Mouse (Mus musculus): ENCODE results near the gene Ank3. TPM values are rescaled to one million over a fixed set of nuclear protein-coding genes. Genes with fewer than 3 reads are reported as not detected.
A peak's percentile ranks its signal among the peaks of the same experiment; 100 is the strongest.

Ank3 gene
- total RNA-seq, 2 experiments from 2014 or later = 0.77 TPM; not detected in 1

DNA sequence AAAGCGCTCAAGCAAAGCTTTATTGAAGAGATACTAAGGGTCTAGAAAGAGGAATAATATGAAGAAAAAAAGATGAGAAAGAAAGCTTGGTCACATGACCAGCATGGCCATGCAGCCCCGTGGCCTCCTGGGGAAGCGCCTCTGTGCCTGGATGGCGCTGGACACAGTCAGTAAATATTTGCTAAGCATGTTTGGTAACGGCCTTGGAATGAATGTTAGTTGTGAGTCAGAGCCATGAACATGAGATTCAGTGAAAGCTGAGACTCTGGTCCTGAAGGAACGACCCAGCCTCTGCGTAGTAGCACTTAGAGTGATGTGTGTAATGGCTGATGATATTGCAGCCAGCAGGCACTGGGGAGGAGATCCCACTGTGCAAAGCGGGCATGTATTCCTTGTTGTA, 531.9 kb downstream of the Ank3 start:
- no peak for ATAC-seq (replicated peaks; ENCODE audit: low FRiP score, poor library complexity, severe bottlenecking)

DNA sequence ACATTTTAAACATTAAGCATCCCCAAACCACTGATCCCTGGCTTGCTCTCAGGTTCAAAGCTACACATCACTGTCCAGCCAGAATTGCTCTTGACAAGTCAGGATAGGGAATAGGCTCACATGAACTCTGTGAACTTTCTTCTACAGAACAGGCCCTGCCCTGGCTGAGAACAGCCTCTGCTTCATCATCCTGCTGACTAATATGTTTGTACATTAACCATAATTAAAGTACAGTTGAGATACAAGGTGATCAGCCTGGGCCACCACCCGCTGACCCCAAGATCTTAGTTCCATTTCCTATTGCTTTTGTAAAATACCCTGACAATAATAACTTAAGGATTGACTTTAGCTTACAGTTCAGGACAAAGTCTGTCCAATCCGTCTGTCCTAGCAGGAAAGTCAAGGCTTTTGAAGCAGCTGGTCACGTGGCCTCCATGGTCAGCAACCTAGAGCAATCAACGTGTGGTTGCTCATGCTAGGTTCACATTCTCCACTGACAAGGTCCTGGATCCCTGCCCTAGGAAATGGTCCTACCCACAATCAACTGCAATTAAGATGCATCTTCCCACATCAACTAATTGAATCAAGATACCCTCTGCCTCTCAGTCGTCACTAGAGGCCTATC, 538.0 kb downstream of the Ank3 start:
- ATAC-seq (replicated peaks; ENCODE audit: low FRiP score, poor library complexity, severe bottlenecking) = no peak

DNA sequence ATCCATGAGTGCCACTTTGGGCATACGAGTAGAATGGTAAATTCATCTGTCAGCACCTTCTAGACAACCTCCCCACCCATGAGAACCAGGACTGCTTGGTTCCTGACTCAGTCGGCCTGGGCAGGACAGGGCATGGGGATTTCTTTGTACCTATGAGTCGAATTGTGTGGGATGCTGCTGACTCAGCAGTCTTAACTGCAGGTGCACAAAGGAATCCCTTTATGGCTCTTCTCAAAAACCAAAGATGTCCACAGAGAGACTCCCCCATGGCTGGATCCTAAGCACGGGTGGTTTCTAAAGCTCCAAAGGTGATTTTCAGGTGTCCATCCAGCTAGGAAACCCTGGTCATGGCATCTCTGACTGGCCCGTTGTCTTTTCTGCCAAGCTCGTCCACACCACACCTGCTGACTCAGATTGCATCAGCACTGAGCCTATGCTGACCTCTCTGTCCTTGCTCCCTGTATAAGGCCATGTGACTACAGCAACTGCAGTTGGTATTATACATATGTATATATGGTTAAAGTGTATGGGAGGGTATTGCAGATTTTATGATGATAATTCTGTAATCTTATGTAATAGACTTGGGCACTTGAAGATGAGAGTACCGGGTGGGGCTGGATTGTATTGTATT, 538.8 kb downstream of the Ank3 start:
- ATAC-seq (replicated peaks; ENCODE audit: low FRiP score, poor library complexity, severe bottlenecking) = no peak

DNA sequence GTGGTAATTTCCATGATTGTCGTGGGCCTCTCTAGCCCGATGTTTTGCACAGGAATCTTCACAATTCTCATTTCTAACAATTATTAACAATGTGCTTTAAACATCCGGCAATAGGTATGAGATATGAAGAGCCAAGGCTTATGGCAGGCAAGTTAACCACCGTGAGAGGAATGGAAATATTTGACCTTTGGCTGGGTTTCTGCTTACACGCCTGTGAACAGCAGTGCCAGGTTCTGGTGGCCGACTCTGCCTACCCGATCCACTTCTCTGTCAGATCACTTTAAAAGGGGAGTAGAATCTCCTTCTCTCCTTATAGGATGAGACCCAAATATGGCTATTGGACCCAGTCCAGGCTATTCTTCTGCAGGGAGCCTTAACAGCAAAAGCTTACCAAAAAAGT, 540.6 kb downstream of the Ank3 start:
- ATAC-seq (replicated peaks; ENCODE audit: low FRiP score, poor library complexity, severe bottlenecking) = no peak

GRCm38 (mm10) chr10:69939966-69940365, 541.4 kb downstream of the Ank3 start:
- no peak for ATAC-seq (replicated peaks; ENCODE audit: low FRiP score, poor library complexity, severe bottlenecking)

DNA sequence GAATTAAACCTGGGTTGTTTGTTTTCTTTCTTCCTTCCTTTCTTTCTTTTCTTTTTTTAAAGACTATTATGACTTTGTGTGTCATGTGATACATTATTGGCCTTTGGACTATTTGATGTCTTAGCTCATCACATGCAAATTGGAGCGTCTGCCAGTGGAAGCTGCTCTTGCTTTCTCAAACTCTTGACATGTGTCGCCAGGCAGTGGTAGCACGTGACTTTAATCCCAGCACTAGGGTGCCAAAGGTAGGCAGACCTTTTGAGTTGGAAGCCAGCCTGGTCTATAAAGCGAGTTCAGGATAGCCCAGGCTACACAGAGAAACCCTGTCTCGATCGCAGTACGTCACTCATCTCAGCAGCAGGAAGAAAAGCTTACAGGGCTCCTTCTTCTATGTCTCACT, 542.4 kb downstream of the Ank3 start:
- no peak for ATAC-seq (replicated peaks; ENCODE audit: low FRiP score, poor library complexity, severe bottlenecking)

DNA sequence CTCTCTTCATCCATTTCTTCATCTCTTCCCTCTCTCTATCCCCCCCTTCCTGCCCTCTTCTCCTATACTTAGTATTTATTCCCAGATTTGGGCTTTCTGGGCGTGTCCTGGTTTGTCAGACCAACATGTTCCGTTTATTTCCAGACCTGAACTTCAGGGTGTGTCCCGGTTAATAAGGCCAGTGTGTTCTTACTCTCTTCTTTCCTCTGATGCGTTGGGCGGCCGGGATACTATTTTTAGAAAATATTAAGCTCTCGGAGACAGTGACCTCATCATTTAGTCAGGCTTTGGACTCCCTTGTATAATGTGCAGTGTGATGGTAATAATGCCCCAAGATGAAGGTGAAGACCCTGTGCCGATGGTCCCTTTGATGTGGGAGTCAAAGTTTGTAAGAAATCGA, 546.3 kb downstream of the Ank3 start:
- ATAC-seq (replicated peaks; ENCODE audit: low FRiP score, poor library complexity, severe bottlenecking) = no peak

GRCm38 (mm10) chr10:69945870-69946269, 547.3 kb downstream of the Ank3 start:
- no peak for ATAC-seq (replicated peaks; ENCODE audit: low FRiP score, poor library complexity, severe bottlenecking)

- no peak for ATAC-seq (replicated peaks; ENCODE audit: low FRiP score, poor library complexity, severe bottlenecking)
Observed at GRCm38 (mm10) chr10:69946271-69946670, 547.7 kb downstream of the Ank3 start.

DNA sequence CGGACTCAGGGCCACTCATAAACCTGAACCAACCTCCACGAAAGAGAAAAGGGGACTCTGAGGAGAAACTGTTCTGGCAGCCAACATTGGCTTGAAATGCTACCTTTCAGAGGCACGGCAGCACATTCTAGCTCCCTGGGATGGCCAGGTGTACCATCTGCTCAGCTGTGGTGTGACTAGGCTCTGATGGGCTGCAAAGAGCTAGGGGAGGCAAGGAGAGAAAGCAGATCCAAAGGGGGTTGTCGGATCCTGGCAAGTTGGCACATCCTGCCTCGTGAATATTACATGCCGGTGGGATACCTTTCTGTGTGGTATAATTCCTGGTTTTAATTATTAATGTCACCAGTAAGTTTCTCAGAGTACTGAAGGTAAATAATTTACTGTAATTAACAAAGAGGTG, 548.5 kb downstream of the Ank3 start:
- no peak for ATAC-seq (replicated peaks; ENCODE audit: low FRiP score, poor library complexity, severe bottlenecking)

DNA sequence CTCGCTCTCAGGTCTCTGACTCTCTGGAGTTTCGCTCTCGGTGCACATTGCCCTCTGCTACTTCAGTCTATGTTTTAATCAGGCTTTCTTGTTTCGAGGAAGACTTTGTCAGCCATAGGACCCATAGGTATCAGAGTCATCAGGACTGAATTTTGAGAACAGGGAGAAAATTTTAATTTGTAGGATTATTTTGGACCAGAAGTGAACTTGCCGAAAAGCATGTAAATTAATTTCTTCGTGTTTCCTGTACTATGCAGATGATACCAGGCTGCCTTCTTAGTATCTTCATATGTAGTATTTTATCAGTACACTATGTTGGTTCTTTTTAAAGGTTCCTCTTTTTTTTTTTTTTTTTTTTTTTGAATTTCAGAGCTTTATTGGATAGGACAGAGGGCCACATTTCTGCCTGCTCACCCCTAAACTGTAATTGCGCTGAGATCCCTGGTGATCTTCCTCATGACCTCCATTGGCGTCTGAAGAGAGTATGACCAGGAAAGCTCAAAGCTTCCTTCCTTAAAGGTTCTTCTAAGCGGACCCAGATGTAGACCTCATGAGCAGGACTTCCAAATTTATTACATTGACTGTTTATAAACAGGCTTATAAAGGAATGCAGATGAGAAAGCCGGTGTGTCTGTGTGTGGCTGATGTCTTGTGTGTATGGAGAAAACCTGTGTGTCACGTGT, 551.8 kb downstream of the Ank3 start:
- no peak for ATAC-seq (replicated peaks; ENCODE audit: low FRiP score, poor library complexity, severe bottlenecking)

DNA sequence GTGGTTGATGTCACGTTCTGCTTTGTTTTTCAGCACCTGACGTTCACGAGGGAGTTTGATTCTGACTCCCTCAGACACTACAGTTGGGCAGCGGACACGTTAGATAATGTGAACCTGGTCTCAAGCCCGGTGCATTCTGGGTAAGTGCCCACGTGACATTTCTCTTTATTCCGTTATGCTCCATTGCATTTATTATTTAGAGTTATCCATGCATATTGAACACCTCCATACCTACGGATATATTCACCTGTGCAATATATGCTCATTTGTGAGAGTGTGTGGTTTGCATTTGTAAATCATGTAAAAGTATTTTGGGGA, 552.3 kb downstream of the Ank3 start:
- no peak for ATAC-seq (replicated peaks; ENCODE audit: low FRiP score, poor library complexity, severe bottlenecking)

DNA sequence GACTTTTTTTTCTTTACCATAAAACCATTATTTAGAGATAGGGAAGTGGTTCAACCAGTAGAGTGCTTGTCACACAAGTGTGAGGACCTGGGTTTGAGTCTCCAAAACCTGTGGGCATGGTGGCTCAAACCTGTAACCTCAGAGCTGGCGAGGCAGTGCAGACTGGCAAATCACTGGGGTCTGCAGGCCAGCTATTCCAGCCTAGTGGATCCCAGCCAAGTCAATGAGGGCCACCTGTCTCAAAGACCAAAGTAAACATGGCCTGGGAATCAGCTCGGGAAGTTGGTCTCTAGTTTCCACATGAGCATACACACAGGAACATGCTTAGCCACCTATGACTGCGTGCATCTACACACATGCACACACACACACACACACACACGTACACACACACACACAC, 552.9 kb downstream of the Ank3 start:
- ATAC-seq (replicated peaks; ENCODE audit: low FRiP score, poor library complexity, severe bottlenecking) = no peak

DNA sequence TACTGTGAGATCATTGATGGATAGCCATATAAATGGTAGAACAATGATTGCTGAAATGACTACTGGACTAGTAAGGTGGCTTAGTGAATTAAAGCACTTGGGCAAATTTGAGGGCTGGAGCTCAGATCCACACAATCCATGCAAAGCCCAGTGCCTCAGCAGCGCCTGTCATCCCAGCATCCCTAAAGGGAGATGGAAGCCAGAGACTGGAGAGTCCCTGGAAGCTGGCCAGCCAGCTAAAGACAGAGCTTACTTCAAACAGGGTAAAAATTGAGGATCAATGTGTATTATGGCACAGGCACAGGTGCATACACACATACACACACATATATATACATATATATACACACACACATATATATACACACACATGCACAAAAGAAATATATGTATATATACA, 553.7 kb downstream of the Ank3 start:
- no peak for ATAC-seq (replicated peaks; ENCODE audit: low FRiP score, poor library complexity, severe bottlenecking)

DNA sequence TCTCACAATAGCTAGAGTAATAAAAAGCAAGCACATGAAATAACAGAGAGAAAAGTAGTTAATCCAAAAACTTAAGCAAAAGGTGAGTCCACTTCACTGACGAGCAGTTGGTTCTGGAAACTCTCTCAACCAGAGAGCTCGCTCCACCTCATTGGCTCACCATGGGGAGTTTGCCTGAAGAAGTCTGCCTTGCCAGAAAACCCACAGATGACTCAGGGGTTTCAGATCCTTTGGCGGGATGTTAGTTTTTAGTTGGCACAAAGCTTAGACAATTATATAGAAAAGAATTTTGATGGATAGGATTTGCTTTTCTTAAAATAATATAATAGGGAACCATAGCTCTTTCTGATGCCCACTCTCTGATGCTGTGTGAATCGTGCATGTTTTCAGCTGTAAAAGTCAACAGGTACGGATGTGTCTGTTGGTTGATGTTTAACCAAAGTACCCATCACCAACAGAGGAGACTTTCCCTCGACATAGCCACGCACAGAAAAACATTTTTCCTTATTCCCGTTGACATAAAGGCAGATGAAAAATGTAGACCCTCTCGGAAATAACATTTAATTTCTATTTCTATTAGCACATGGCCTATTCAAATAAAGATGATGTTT, 556.2 kb downstream of the Ank3 start:
- no peak for ATAC-seq (replicated peaks; ENCODE audit: low FRiP score, poor library complexity, severe bottlenecking)

GRCm38 (mm10) chr10:69962226-69962625, 563.7 kb downstream of the Ank3 start:
- ATAC-seq (replicated peaks; ENCODE audit: low FRiP score, poor library complexity, severe bottlenecking) = no peak

DNA sequence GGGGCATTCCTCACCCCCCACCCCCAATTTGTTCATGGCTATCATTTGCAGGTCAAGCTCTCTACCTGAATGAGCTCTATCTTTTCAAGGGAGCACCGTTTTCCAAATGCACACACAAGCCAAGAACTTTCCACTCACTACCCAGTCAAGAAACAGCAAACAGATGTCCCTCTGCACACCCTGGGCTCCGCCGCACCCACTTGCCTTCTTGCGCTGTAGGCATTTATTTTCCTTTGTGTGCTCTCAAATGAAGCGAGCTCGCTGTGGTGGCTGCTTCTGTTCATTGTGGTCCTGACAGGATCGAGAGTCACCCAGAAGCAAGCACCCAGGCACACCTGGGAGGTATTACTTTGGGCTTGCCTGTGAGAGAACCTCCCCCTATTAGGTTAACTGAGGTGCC, 564.4 kb downstream of the Ank3 start:
- no peak for ATAC-seq (replicated peaks; ENCODE audit: low FRiP score, poor library complexity, severe bottlenecking)

GRCm38 (mm10) chr10:69964611-69965010, 566.0 kb downstream of the Ank3 start:
- peak; percentile 52 for ATAC-seq (replicated peaks; ENCODE audit: low FRiP score, poor library complexity, severe bottlenecking)

DNA sequence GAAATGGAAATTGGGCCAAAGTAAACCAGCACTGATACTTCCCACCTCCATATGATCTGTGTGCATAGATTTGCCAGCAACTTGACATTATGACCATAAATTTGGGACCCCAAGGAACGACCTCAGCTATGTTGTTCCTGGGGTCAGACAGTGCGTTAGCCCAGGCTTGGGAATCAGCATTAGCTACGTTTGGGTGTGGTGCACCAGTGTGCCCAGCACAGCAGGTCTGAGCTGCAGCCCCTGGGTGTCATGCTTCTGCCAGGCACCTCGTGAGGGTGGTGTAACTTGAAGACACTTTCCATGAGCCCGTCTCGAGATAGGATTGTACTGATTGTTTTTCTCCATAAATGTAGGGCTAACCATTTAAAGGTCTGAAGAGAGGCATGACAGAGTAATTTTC, 566.5 kb downstream of the Ank3 start:
- no peak for ATAC-seq (replicated peaks; ENCODE audit: low FRiP score, poor library complexity, severe bottlenecking)

DNA sequence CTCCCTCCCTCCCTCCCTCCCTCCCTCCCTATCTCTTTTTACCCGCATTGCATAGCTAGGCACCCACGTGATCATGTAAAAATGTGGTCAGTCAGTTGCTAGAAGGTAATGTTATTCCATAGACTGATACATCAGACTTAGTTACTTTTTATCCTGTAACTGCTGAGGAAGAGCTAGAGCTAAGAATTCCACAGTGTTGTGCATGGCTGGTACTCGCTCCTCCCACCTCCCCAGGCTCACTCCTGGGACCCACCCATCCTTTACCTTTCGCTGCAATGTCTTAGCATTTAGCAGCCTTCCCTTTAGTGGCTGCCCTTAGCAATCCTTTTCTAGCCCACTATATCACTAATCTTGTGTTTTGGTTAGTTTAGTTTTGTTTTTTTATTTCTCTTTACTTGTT, 569.4 kb downstream of the Ank3 start:
- ATAC-seq (replicated peaks; ENCODE audit: low FRiP score, poor library complexity, severe bottlenecking) = no peak

DNA sequence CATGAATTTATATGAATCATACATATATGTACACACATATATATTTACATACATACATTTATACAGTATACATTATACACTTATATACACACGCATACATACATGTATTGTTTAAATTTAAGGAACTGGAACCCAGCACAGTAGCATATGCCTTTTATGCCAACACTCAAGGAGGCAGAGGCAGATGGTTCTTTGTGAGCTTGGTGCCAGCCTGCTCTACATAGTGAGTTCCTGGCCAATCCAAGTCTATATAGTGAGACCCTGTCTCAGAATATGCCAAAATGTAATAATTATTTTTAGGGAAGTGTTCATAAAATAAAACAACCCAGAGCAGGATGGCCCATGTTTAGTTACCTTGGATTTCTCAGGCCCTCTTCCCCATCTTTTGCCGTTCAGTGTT, 581.1 kb downstream of the Ank3 start:
- no peak for ATAC-seq (replicated peaks; ENCODE audit: low FRiP score, poor library complexity, severe bottlenecking)

Data from erythroblast, adult 5-6 weeks (primary cell).